Mouse (Mus musculus) MEL (cell line): ENCODE results near the gene Optn.

ENCODE experiments used
- CHD2 ChIP-seq: IDR thresholded peaks from 2 replicates; pipeline ENCODE4 v1.6.1; 2011; ENCODE audit warnings: low read length, improper control_type of control experiment
- CTCF ChIP-seq, 3 experiments: IDR thresholded peaks in 2 of 3; conservative IDR thresholded peaks in 1 of 3; 2 replicates each; pipeline ENCODE4 v1.5.1; 2011 to 2012; ENCODE audit warnings: low read length in 3 of 3, low read depth in 2 of 3, mild to moderate bottlenecking in 2 of 3, improper control_type of control experiment in 1 of 3, inconsistent platforms in 1 of 3, mixed read lengths in 1 of 3, moderate library complexity in 1 of 3; ENCODE audit not compliant: control insufficient read depth in 1 of 3, insufficient read depth in 1 of 3, poor library complexity in 1 of 3, severe bottlenecking in 1 of 3
- GATA1 ChIP-seq: IDR thresholded peaks from 2 replicates; pipeline ENCODE4 v1.6.1; 2011; ENCODE audit warnings: low read depth, low read length, improper control_type of control experiment
- MXI1 ChIP-seq: IDR thresholded peaks from 2 replicates; pipeline ENCODE4 v1.6.1; 2011; ENCODE audit warnings: mild to moderate bottlenecking, low read depth, low read length, improper control_type of control experiment
- NELFE ChIP-seq: IDR thresholded peaks from 2 replicates; pipeline ENCODE4 v1.6.1; 2011; ENCODE audit warnings: low read depth, low read length, improper control_type of control experiment
- POLR2A ChIP-seq, 2 experiments: IDR thresholded peaks; 2 replicates each; pipeline ENCODE4 v1.6.1; 2011 to 2012; ENCODE audit warnings: low read length in 2 of 2, mild to moderate bottlenecking in 2 of 2, control low read depth in 1 of 2, improper control_type of control experiment in 1 of 2, low read depth in 1 of 2, moderate library complexity in 1 of 2; ENCODE audit not compliant: control insufficient read depth in 1 of 2, insufficient read depth in 1 of 2, poor library complexity in 1 of 2
- POLR2AphosphoS2 ChIP-seq: IDR thresholded peaks from 2 replicates; pipeline ENCODE4 v1.6.1; 2011; ENCODE audit warnings: low read length, improper control_type of control experiment
- SMC3 ChIP-seq: IDR thresholded peaks from 2 replicates; pipeline ENCODE4 v1.6.1; 2011; ENCODE audit warnings: low read depth, low read length, improper control_type of control experiment
- TCF12 ChIP-seq: IDR thresholded peaks from 2 replicates; pipeline ENCODE4 v1.6.1; 2014; ENCODE audit warnings: low read depth, mild to moderate bottlenecking, inconsistent platforms, low read length, improper control_type of control experiment, moderate library complexity

DNA sequence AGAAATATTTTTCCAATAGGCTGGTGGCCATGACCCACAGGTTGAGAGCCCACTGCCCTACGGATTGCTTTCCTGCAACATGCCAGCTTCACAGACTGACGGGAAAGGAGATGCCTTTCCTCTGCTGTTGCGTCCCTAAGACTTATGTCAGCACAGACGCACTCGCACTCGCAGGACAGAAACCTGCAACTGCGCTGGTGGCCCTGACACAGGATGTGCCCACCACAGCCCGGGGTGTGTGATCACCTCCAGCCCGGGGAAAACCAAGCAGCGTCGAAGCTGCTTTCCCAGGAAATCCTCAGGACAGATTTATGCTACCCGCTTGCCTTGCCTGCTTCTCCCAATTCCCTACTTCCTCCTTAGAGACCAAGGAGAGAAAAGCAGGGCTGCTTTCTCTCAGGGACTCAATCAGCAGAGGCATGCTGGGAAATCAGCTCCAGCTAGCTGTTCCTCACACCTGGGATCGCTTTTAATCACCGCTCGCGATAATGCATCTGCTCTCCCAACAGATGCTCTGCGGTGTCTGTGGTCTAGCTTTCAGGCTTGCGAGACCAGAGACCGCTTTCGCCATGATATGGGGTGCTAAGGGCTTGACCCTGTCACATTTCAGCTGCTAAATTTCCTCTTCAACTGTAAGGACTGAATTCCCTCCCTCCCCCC lies 34.1 kb upstream of the Optn start:
- TF ChIP-seq CHD2 (no peak), SMC3 (no peak), POLR2AphosphoS2 (no peak), CTCF (IDR thresholded peaks at IDR 0.05 in 2 of 3, conservative IDR thresholded peaks at IDR 0.05 in 1 of 3; ENCODE audit: control insufficient read depth in 1 of 3, insufficient read depth in 1 of 3, low read depth in 2 of 3, low read length in 3 of 3, poor library complexity in 1 of 3, severe bottlenecking in 1 of 3) (no peak), NELFE (no peak), POLR2A (IDR thresholded peaks at IDR 0.05; ENCODE audit: control insufficient read depth in 1 of 2, insufficient read depth in 1 of 2, low read depth in 1 of 2, low read length in 2 of 2, poor library complexity in 1 of 2) (no peak), GATA1 (no peak), MXI1 (no peak), TCF12 (no peak)
